Mouse (Mus musculus): ENCODE data around the gene Gm43518. TPM values are rescaled to one million over a fixed set of nuclear protein-coding genes. Genes with fewer than 3 reads are reported as not detected.

Gm43518 gene
- polyA plus RNA-seq, 1 experiment from 2014 or later = 2.8 TPM

GRCm38 (mm10) chr5:123946546-123946945 lies 19.3 kb downstream of the Gm43518 start:
- no peak for DNase-seq (ENCODE audit: low spot score)

GRCm38 (mm10) chr5:123947041-123947761 lies 20.0 kb downstream of the Gm43518 start:
- DNase-seq (ENCODE audit: low spot score) = no peak

More at GRCm38 (mm10) chr5:123946546-123946945, 19.3 kb downstream of the Gm43518 start:
- no peaks in the 10 kb centered on the region for H3K27me3 ChIP-seq (replicated peaks; ENCODE audit: control insufficient read depth, insufficient read depth, low read length)
- no peaks in the 10 kb centered on the region for H3K36me3 ChIP-seq (ENCODE audit: control insufficient read depth, insufficient read depth, low read length)
- no peak overlapping the region for H3K4me2 ChIP-seq
- 66% methylated on average over 4 of the region's 4 CpGs for WGBS
- ATAC-seq (replicated peaks; ENCODE audit: low FRiP score) = no peak
- H3K9ac ChIP-seq (ENCODE audit: low read depth, low read length) = no peak overlapping the region
- H3K4me1 ChIP-seq (replicated peaks; ENCODE audit: control insufficient read depth, insufficient read depth, low read length) = no peaks in the 10 kb centered on the region
- H3K4me3 ChIP-seq (ENCODE audit: low read depth, low read length) = no peak overlapping the region
- no peaks in the 10 kb centered on the region for H3K9me3 ChIP-seq (ENCODE audit: control insufficient read depth, low read length)
- no peak overlapping the region for H3K27ac ChIP-seq (ENCODE audit: low read depth, low read length)

GRCm38 (mm10) chr5:123952365-123953045 lies 25.3 kb downstream of the Gm43518 start:
- WGBS = 66% methylated on average over 5 of the region's 5 CpGs
- H3K27me3 ChIP-seq (replicated peaks; ENCODE audit: control insufficient read depth, insufficient read depth, low read length) = no peaks in the 10 kb centered on the region
- no peak overlapping the region for H3K27ac ChIP-seq (ENCODE audit: low read depth, low read length)
- no peaks in the 10 kb centered on the region for H3K4me1 ChIP-seq (replicated peaks; ENCODE audit: control insufficient read depth, insufficient read depth, low read length)
- ATAC-seq (replicated peaks; ENCODE audit: low FRiP score) (no peak), DNase-seq (ENCODE audit: low spot score) (no peak)
- H3K4me2 ChIP-seq = no peak overlapping the region
- no peak overlapping the region for H3K4me3 ChIP-seq (ENCODE audit: low read depth, low read length)
- no peak overlapping the region for H3K9ac ChIP-seq (ENCODE audit: low read depth, low read length)
- no peaks in the 10 kb centered on the region for H3K36me3 ChIP-seq (ENCODE audit: control insufficient read depth, insufficient read depth, low read length)
- no peaks in the 10 kb centered on the region for H3K9me3 ChIP-seq (ENCODE audit: control insufficient read depth, low read length)

More at GRCm38 (mm10) chr5:123947041-123947761, 20.0 kb downstream of the Gm43518 start:
- Histone ChIP-seq H3K4me1 (replicated peaks; ENCODE audit: control insufficient read depth, insufficient read depth, low read length) (no peaks in the 10 kb centered on the region), H3K4me2 (no peak overlapping the region), H3K36me3 (ENCODE audit: control insufficient read depth, insufficient read depth, low read length) (no peaks in the 10 kb centered on the region), H3K27ac (ENCODE audit: low read depth, low read length) (no peak overlapping the region), H3K9ac (ENCODE audit: low read depth, low read length) (no peak overlapping the region), H3K9me3 (ENCODE audit: control insufficient read depth, low read length) (no peaks in the 10 kb centered on the region), H3K27me3 (replicated peaks; ENCODE audit: control insufficient read depth, insufficient read depth, low read length) (no peaks in the 10 kb centered on the region), H3K4me3 (ENCODE audit: low read depth, low read length) (no peak overlapping the region)
- WGBS = 53% methylated on average over 7 of the region's 7 CpGs
- ATAC-seq (replicated peaks; ENCODE audit: low FRiP score) = no peak

GRCm38 (mm10) chr5:123957213-123957612 lies 30.0 kb downstream of the Gm43518 start:
- H3K4me1 ChIP-seq (replicated peaks; ENCODE audit: control insufficient read depth, insufficient read depth, low read length) = no peaks in the 10 kb centered on the region
- H3K36me3 ChIP-seq (ENCODE audit: control insufficient read depth, insufficient read depth, low read length) = no peaks in the 10 kb centered on the region
- no peak for DNase-seq (ENCODE audit: low spot score)
- 94% methylated on average over 8 of the region's 8 CpGs for WGBS
- no peaks in the 10 kb centered on the region for H3K9me3 ChIP-seq (ENCODE audit: control insufficient read depth, low read length)
- H3K27ac ChIP-seq (ENCODE audit: low read depth, low read length) = no peak overlapping the region
- no peaks in the 10 kb centered on the region for H3K27me3 ChIP-seq (replicated peaks; ENCODE audit: control insufficient read depth, insufficient read depth, low read length)
- H3K9ac ChIP-seq (ENCODE audit: low read depth, low read length) = no peak overlapping the region
- no peak for ATAC-seq (replicated peaks; ENCODE audit: low FRiP score)
- H3K4me3 ChIP-seq (ENCODE audit: low read depth, low read length) = no peak overlapping the region
- H3K4me2 ChIP-seq = no peak overlapping the region

GRCm38 (mm10) chr5:123959018-123959417 lies 31.8 kb downstream of the Gm43518 start:
- H3K4me2 ChIP-seq = no peak overlapping the region
- H3K36me3 ChIP-seq (ENCODE audit: control insufficient read depth, insufficient read depth, low read length) = no peaks in the 10 kb centered on the region
- H3K4me1 ChIP-seq (replicated peaks; ENCODE audit: control insufficient read depth, insufficient read depth, low read length) = no peaks in the 10 kb centered on the region
- no peaks in the 10 kb centered on the region for H3K27me3 ChIP-seq (replicated peaks; ENCODE audit: control insufficient read depth, insufficient read depth, low read length)
- WGBS = 75% methylated on average over 3 of the region's 3 CpGs
- no peak overlapping the region for H3K4me3 ChIP-seq (ENCODE audit: low read depth, low read length)
- DNase-seq (ENCODE audit: low spot score) = no peak
- ATAC-seq (replicated peaks; ENCODE audit: low FRiP score) = no peak
- H3K9ac ChIP-seq (ENCODE audit: low read depth, low read length) = no peak overlapping the region
- no peaks in the 10 kb centered on the region for H3K9me3 ChIP-seq (ENCODE audit: control insufficient read depth, low read length)
- H3K27ac ChIP-seq (ENCODE audit: low read depth, low read length) = no peak overlapping the region

- WGBS = 67% methylated on average over 8 of the region's 8 CpGs
- no peaks in the 10 kb centered on the region for H3K27me3 ChIP-seq (replicated peaks; ENCODE audit: control insufficient read depth, insufficient read depth, low read length)
- no peak for ATAC-seq (replicated peaks; ENCODE audit: low FRiP score)
Observed at GRCm38 (mm10) chr5:123960129-123960528, 32.9 kb downstream of the Gm43518 start.

GRCm38 (mm10) chr5:123961046-123961445 lies 33.8 kb downstream of the Gm43518 start:
- 87% methylated on average over 12 of the region's 12 CpGs for WGBS
- H3K4me3 ChIP-seq (ENCODE audit: low read depth, low read length) = no peak overlapping the region
- no peaks in the 10 kb centered on the region for H3K4me1 ChIP-seq (replicated peaks; ENCODE audit: control insufficient read depth, insufficient read depth, low read length)
- no peak overlapping the region for H3K4me2 ChIP-seq
- no peak overlapping the region for H3K9ac ChIP-seq (ENCODE audit: low read depth, low read length)
- no peaks in the 10 kb centered on the region for H3K27me3 ChIP-seq (replicated peaks; ENCODE audit: control insufficient read depth, insufficient read depth, low read length)
- no peaks in the 10 kb centered on the region for H3K9me3 ChIP-seq (ENCODE audit: control insufficient read depth, low read length)
- ATAC-seq (replicated peaks; ENCODE audit: low FRiP score) (no peak), DNase-seq (ENCODE audit: low spot score) (no peak)
- H3K27ac ChIP-seq (ENCODE audit: low read depth, low read length) = no peak overlapping the region
- H3K36me3 ChIP-seq (ENCODE audit: control insufficient read depth, insufficient read depth, low read length) = no peaks in the 10 kb centered on the region

More at GRCm38 (mm10) chr5:123960129-123960528, 32.9 kb downstream of the Gm43518 start:
- H3K4me3 ChIP-seq (ENCODE audit: low read depth, low read length) = no peak overlapping the region
- no peak overlapping the region for H3K4me2 ChIP-seq
- no peak overlapping the region for H3K27ac ChIP-seq (ENCODE audit: low read depth, low read length)
- no peaks in the 10 kb centered on the region for H3K9me3 ChIP-seq (ENCODE audit: control insufficient read depth, low read length)
- no peaks in the 10 kb centered on the region for H3K4me1 ChIP-seq (replicated peaks; ENCODE audit: control insufficient read depth, insufficient read depth, low read length)
- no peaks in the 10 kb centered on the region for H3K36me3 ChIP-seq (ENCODE audit: control insufficient read depth, insufficient read depth, low read length)
- no peak for DNase-seq (ENCODE audit: low spot score)
- no peak overlapping the region for H3K9ac ChIP-seq (ENCODE audit: low read depth, low read length)

GRCm38 (mm10) chr5:123964208-123964607 lies 37.0 kb downstream of the Gm43518 start:
- DNase-seq (ENCODE audit: low spot score) (no peak), ATAC-seq (replicated peaks; ENCODE audit: low FRiP score) (no peak)
- H3K4me3 ChIP-seq (ENCODE audit: low read depth, low read length) = no peak overlapping the region
- H3K4me1 ChIP-seq (replicated peaks; ENCODE audit: control insufficient read depth, insufficient read depth, low read length) = 0 out of 2 replicates have a peak, but pooled peaks cover 2% of the 10 kb centered on the region
- 87% methylated on average over 4 of the region's 4 CpGs for WGBS
- no peaks in the 10 kb centered on the region for H3K36me3 ChIP-seq (ENCODE audit: control insufficient read depth, insufficient read depth, low read length)
- no peak overlapping the region for H3K27ac ChIP-seq (ENCODE audit: low read depth, low read length)
- no peaks in the 10 kb centered on the region for H3K27me3 ChIP-seq (replicated peaks; ENCODE audit: control insufficient read depth, insufficient read depth, low read length)
- no peaks in the 10 kb centered on the region for H3K9me3 ChIP-seq (ENCODE audit: control insufficient read depth, low read length)
- no peak overlapping the region for H3K4me2 ChIP-seq
- H3K9ac ChIP-seq (ENCODE audit: low read depth, low read length) = no peak overlapping the region
